ENCODE assay signal across 8 mouse cellular contexts in the genomic region with DNA sequence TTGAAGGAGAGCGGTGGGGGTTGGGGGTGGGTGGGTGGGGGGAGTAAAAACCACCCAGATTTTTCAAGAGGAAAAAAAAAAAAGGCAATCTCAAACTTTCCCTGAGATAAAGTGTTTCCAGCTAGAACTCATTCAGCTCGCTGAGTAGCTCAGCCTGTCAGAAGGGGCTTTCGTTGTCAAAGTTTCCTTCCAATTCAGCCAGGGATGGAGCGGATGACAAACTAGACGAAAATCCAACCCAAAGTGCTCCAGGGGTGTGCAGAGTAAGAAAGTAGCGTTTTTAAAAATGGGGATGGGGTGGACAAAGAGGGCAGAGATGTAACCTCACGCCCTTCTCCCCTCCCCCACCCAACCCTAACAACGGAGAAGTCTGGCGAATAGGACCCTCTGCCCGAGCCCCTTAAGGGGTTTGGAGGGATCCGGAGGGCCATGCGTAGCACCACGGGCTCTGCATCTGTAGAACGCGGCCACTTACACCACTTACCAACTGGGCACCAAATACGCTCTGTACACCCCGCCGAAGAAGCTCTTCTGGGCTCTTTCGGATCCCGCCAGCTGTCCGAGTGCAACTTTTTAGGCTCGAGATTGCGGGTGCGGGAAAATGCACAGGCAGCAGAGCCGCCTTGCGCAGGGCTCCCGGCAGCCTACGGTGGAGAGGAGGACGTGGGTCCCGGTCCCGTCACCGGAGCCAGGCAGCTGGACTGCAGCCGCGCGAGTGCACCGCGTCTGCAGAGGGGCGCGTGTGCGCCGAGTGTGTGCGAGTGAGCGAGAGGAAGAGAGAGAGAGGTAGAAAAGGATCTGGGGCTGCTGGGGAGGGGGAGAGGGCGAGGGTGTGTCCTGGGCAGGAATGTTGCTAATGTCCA.
A peak's percentile ranks its signal among the peaks of the same experiment; 100 is the strongest.
DNase-seq lines count a peak whose midpoint lies in the region; ATAC-seq and TF ChIP-seq lines count a peak whose summit lies in the region.

No protein-coding gene starts in this region.

- H3K9me3 ChIP-seq in kidney, embryonic 16.5 days (ENCODE audit: low read length), result no peaks in the 10 kb centered on the region

- peak overlapping the region; percentile 42 for H3K4me3 ChIP-seq in left cerebral cortex, adult 2 months
- H3K4me3 ChIP-seq in cortical plate, adult 2 months (ENCODE audit: insufficient read depth, low read length), result peak overlapping the region; percentile 30
- peak overlapping the region; percentile 52 for H3K4me3 ChIP-seq in heart, adult 2 months
- H3K4me3 ChIP-seq in kidney, embryonic 16.5 days (ENCODE audit: low read length), result peak overlapping the region; percentile 69

- 2% methylated on average over 44 of the region's 44 CpGs for WGBS in heart, adult 2 months
- WGBS in kidney, embryonic 16.5 days, result under 1% methylated on average over 43 of the region's 44 CpGs

- peak; percentile 11 to 15 for DNase-seq in left cerebral cortex, adult 2 months (ENCODE audit: extremely low spot score in 1 of 2, low spot score in 2 of 2)
- DNase-seq in left cerebral cortex, adult 8-10 months (ENCODE audit: low spot score in 2 of 2), result no peak
- peak; percentile 47 to 57 for DNase-seq in heart, adult 2 months
- peak; percentile 80 for DNase-seq in mesoderm, embryonic 11.5 days (ENCODE audit: low read depth, low spot score)
- DNase-seq in testis, postnatal 10 days (ENCODE audit: low spot score), result peak; percentile 58
- no peak for DNase-seq in layer of hippocampus, adult 18-20 months (ENCODE audit: low spot score in 2 of 2)

- TF ChIP-seq CTCF in left cerebral cortex, adult 2 months (IDR thresholded peaks at IDR 0.05), result no peak
- no peak for TF ChIP-seq CTCF in cortical plate, adult 2 months (IDR thresholded peaks at IDR 0.05; ENCODE audit: extremely low read depth, insufficient read depth, low read length)
- peak; percentile 19; the same call in 1 of the 2 replicates for TF ChIP-seq CTCF in heart, adult 2 months (IDR thresholded peaks at IDR 0.05)

- H3K27me3 ChIP-seq in heart, adult 2 months (ENCODE audit: control insufficient read depth, insufficient read depth, low read length), result no peaks in the 10 kb centered on the region
- H3K27me3 ChIP-seq in kidney, embryonic 16.5 days (ENCODE audit: insufficient read depth, low read length), result no peaks in the 10 kb centered on the region

- H3K9ac ChIP-seq in heart, adult 2 months (ENCODE audit: low read depth, low read length), result peak overlapping the region; percentile 36
- peak overlapping the region; percentile 83 for H3K9ac ChIP-seq in kidney, embryonic 16.5 days (replicated peaks; ENCODE audit: low read length)

- TF ChIP-seq POLR2A in cortical plate, adult 2 months (IDR thresholded peaks at IDR 0.05; ENCODE audit: extremely low read depth, insufficient read depth, low read length), result no peak
- no peak for TF ChIP-seq POLR2A in heart, adult 2 months (IDR thresholded peaks at IDR 0.05; ENCODE audit: insufficient read depth, low read depth, low read length)

- no peaks in the 10 kb centered on the region for H3K4me1 ChIP-seq in cortical plate, adult 2 months (ENCODE audit: control insufficient read depth, insufficient read depth, low read length)
- peaks cover 6% of the 10 kb centered on the region; the same call in 1 of the 2 replicates for H3K4me1 ChIP-seq in heart, adult 2 months (ENCODE audit: control insufficient read depth, insufficient read depth, low read length)
- H3K4me1 ChIP-seq in kidney, embryonic 16.5 days (ENCODE audit: insufficient read depth, low read length), result peaks cover 34% of the 10 kb centered on the region

- TF ChIP-seq EP300 in heart, adult 2 months (IDR thresholded peaks at IDR 0.05; ENCODE audit: insufficient read depth, low read depth, low read length), result no peak

- peaks cover 7% of the 10 kb centered on the region for H3K36me3 ChIP-seq in heart, adult 2 months (ENCODE audit: control insufficient read depth, insufficient read depth, low read length)
- H3K36me3 ChIP-seq in kidney, embryonic 16.5 days (ENCODE audit: insufficient read depth, low read length), result no peaks in the 10 kb centered on the region

- no peak overlapping the region for H3K27ac ChIP-seq in left cerebral cortex, adult 2 months
- H3K27ac ChIP-seq in cortical plate, adult 2 months (ENCODE audit: insufficient read depth, low read length), result no peak overlapping the region
- H3K27ac ChIP-seq in heart, adult 2 months, result peak overlapping the region; percentile 32; the same call in 1 of the 2 replicates
- peak overlapping the region; percentile 65; the same call in 1 of the 2 replicates for H3K27ac ChIP-seq in kidney, embryonic 16.5 days (ENCODE audit: low read length)

- no peaks in the 10 kb centered on the region for H3K79me2 ChIP-seq in heart, adult 2 months (replicated peaks; ENCODE audit: control insufficient read depth, insufficient read depth, low read length)

- intact Hi-C loops in left cerebral cortex, adult 2 months (cut with DNase I), result loop anchor here (2.0 to 5.0 kb wide), 2 partner anchors 17 to 217 kb away; no protein-coding TSS in a partner anchor
- intact Hi-C loops in heart, adult 2 months (cut with DNase I), result loop anchor here (5.0 kb wide), 1 partner anchor 63 kb away; no protein-coding TSS in a partner anchor

- H3K4me2 ChIP-seq in kidney, embryonic 16.5 days (replicated peaks; ENCODE audit: low read depth, low read length), result peak overlapping the region; percentile 93

- peak; percentile 88 for ATAC-seq in kidney, embryonic 16.5 days (ENCODE audit: low FRiP score, low TSS enrichment)

Comparison
In these comparisons a context has a peak if more than half of its experiments do, and no peak if none do; other contexts are left out.
1. DNase-seq: peak in left cerebral cortex, adult 2 months (2 of 2), heart, adult 2 months (2 of 2), mesoderm, embryonic 11.5 days (single experiment) and testis, postnatal 10 days (single experiment); none in left cerebral cortex, adult 8-10 months (0 of 2) and layer of hippocampus, adult 18-20 months (0 of 2).
2. H3K27ac ChIP-seq: peak in heart, adult 2 months (single experiment) and kidney, embryonic 16.5 days (single experiment); none in left cerebral cortex, adult 2 months (single experiment) and cortical plate, adult 2 months (single experiment).
3. Peak in every context shown above with its lines, with median percentiles within 50 percentile points of each other: H3K4me3 ChIP-seq.